ENCODE assay signal across 21 mouse cellular contexts in genomic region chr8:119881917-119882316, GRCm38 (mm10). TPM values are rescaled to one million over a fixed set of nuclear protein-coding genes. Genes with fewer than 3 reads are reported as not detected.
"Had no signal": no experiment of that assay in that cellular context is flagged by ENCODE, and none has a peak within 500 bp of the region (broad histone marks: within the 10 kb centered on the region; RNA-seq: fewer than 3 reads in every experiment).

No protein-coding gene starts in this region.

- H3K4me2 ChIP-seq: limb, embryonic 13.5 days; lung, embryonic 14.5 days; midbrain, embryonic 12.5 days; midbrain, embryonic 15.5 days; neural tube, embryonic 12.5 days had no signal

- DNase-seq: layer of hippocampus, adult 9-11 months; liver; liver, postnatal 0 days; lung, embryonic 14.5 days; retina, postnatal 1 day; right cerebral cortex, postnatal 25 days; spleen, adult 18-20 months; thymus, adult 18-20 months; thymus, postnatal 36 days had no signal

- H3K36me3 ChIP-seq: limb, embryonic 10.5 days; midbrain, embryonic 15.5 days; neural tube, embryonic 12.5 days had no signal

- ATAC-seq: hindbrain, postnatal 0 days; inflammation-experienced regulatory T-cells, adult 6 months; intestine, embryonic 16.5 days; liver, postnatal 0 days; midbrain, embryonic 15.5 days had no signal

- H3K27me3 ChIP-seq: limb, embryonic 13.5 days; midbrain, embryonic 12.5 days; midbrain, embryonic 15.5 days; neural tube, embryonic 12.5 days had no signal

- H3K27ac ChIP-seq: hindbrain, postnatal 0 days; layer of hippocampus, adult 2 months; limb, embryonic 10.5 days; limb, embryonic 13.5 days; liver, embryonic 14.5 days; macrophage; midbrain, embryonic 12.5 days; midbrain, embryonic 15.5 days; neural tube, embryonic 12.5 days had no signal

- H3K9ac ChIP-seq: limb, embryonic 13.5 days; liver, embryonic 14.5 days; liver, postnatal 0 days; lung, embryonic 14.5 days; midbrain, embryonic 12.5 days; midbrain, embryonic 15.5 days; neural tube, embryonic 12.5 days had no signal

- H3K4me3 ChIP-seq: layer of hippocampus, adult 2 months; limb, embryonic 10.5 days; limb, embryonic 13.5 days; midbrain, embryonic 12.5 days; midbrain, embryonic 15.5 days; neural tube, embryonic 12.5 days had no signal

- H3K4me1 ChIP-seq: midbrain, embryonic 15.5 days had no signal

- H3K9me3 ChIP-seq: limb, embryonic 10.5 days; limb, embryonic 13.5 days; midbrain, embryonic 12.5 days; midbrain, embryonic 15.5 days; neural tube, embryonic 12.5 days had no signal

RNA-seq across cellular contexts. Expression of gene Gm20388, which starts 28.7 kb away (rescaled TPM):
- polyA plus RNA-seq: hindbrain, postnatal 0 days; liver, postnatal 0 days; lung, embryonic 14.5 days; lung, postnatal 0 days; midbrain, embryonic 12.5 days; neural tube, embryonic 12.5 days had no signal
